Mouse (Mus musculus): Measurements from ENCODE around the gene Gm13889. TPM values are rescaled to one million over a fixed set of nuclear protein-coding genes. Genes with fewer than 3 reads are reported as not detected.
A peak's percentile ranks its signal among the peaks of the same experiment; 100 is the strongest.

Gm13889 gene
- polyA plus RNA-seq, 1 experiment from 2014 or later = 1.6 TPM

- peaks cover 29% of the 10 kb centered on the region for H3K4me1 ChIP-seq
- peak overlapping the region; percentile 61 for H3K4me3 ChIP-seq
- peak overlapping the region; percentile 82 for H3K27ac ChIP-seq (replicated peaks)
- 3% methylated on average over 37 of the region's 37 CpGs for WGBS
- H3K27me3 ChIP-seq (ENCODE audit: low read depth, poor library complexity, severe bottlenecking) = peaks cover 23% of the 10 kb centered on the region
- no peaks in the 10 kb centered on the region for H3K9me3 ChIP-seq (replicated peaks)
- H3K36me3 ChIP-seq = peaks cover 27% of the 10 kb centered on the region
- DNase-seq (ENCODE audit: low spot score) = peak; percentile 65
Observed at GRCm38 (mm10) chr2:93976436-93977252, 19.6 kb upstream of the Gm13889 start.

DNA sequence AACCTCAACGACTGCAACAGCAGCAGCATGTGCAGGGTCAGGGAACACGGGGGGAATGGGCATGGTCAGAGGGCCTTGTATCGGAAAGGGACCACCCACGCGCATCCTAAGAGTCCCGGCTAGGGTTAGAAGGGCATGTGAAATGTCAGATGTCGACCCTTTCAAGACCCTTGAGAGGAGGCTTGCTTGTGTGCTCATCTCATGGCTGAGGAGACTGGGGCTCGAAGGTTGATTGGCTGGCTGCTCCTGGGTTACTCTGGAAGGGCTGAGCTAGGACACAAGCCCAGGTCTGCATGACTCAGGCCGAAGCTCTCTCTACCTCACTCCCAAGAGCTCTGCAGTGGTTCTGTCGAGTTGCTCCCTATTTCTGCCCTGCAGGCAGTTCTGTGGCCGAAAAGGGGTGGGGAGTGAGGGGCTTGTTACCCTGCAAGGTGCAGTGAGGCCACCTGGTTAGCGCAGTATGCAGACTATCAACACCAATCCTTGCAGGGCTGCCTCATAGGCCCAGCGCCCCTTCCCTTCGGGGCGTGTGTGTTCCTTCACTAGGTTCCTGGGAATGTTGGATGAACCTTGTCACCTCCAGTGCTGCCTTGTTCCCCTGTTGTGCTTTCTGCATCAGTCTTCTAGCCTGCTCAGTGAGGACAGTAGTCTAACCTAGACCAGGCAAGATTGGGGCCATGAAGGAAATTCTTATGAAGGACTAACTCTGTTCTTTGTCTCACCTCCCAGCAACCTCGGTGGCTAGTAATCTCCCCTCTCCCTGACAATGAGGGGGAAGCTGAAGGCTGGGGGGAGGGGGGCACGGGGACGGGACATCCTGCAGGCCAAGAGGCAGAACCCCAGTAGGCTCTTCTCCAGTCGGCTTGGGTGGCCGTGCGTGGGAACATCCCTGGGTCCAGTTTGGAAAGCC, 18.8 kb upstream of the Gm13889 start:
- H3K9me3 ChIP-seq (replicated peaks) = no peaks in the 10 kb centered on the region
- peaks cover 29% of the 10 kb centered on the region for H3K4me1 ChIP-seq
- peak overlapping the region; percentile 61 for H3K4me3 ChIP-seq
- 16% methylated on average over 21 of the region's 21 CpGs for WGBS
- peak; percentile 52 for DNase-seq (ENCODE audit: low spot score)
- peaks cover 23% of the 10 kb centered on the region for H3K27me3 ChIP-seq (ENCODE audit: low read depth, poor library complexity, severe bottlenecking)
- H3K27ac ChIP-seq (replicated peaks) = peak overlapping the region; percentile 82
- H3K36me3 ChIP-seq = peaks cover 18% of the 10 kb centered on the region

- no peak overlapping the region for H3K4me3 ChIP-seq
- H3K9me3 ChIP-seq (replicated peaks) = no peaks in the 10 kb centered on the region
- 0 out of 2 replicates have a peak overlapping the region, but pooled peaks have one; percentile 23 for H3K27ac ChIP-seq (replicated peaks)
- H3K4me1 ChIP-seq = peaks cover 29% of the 10 kb centered on the region
- DNase-seq (ENCODE audit: low spot score) = peak; percentile 24
- 47% methylated on average over 7 of the region's 7 CpGs for WGBS
- peaks cover 11% of the 10 kb centered on the region for H3K36me3 ChIP-seq
- peaks cover 23% of the 10 kb centered on the region for H3K27me3 ChIP-seq (ENCODE audit: low read depth, poor library complexity, severe bottlenecking)
Observed at GRCm38 (mm10) chr2:93975041-93975440, 18.0 kb upstream of the Gm13889 start.

DNA sequence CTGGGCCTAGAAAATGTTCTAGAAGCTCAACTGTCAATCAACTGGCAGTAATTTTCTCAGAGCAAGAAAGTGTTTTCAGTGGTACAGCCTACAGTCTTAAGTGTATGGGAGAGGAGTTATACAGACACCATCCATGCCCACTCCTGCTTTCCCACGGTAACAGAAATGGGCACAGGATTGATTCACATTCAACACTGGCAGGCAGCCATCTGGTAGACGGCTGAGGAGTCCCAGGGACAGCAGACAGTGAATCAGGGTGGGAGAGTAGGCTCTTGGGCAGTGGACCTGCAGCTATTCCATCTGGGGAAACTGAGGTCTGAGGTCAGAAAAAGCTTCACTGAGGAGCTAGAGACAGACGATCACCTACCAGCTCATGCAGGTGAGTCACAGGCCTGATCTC, 14.6 kb upstream of the Gm13889 start:
- Histone ChIP-seq H3K4me1 (peaks cover 18% of the 10 kb centered on the region), H3K9me3 (replicated peaks) (no peaks in the 10 kb centered on the region), H3K36me3 (no peaks in the 10 kb centered on the region), H3K4me3 (no peak overlapping the region), H3K27me3 (ENCODE audit: low read depth, poor library complexity, severe bottlenecking) (peaks cover 12% of the 10 kb centered on the region; the same call in 1 of the 2 replicates), H3K27ac (replicated peaks) (no peak overlapping the region)
- WGBS = 80% methylated on average over 3 of the region's 3 CpGs
- DNase-seq (ENCODE audit: low spot score) = no peak

GRCm38 (mm10) chr2:93964494-93965160, 7.6 kb upstream of the Gm13889 start:
- Histone ChIP-seq H3K4me1 (peaks cover 9% of the 10 kb centered on the region), H3K9me3 (replicated peaks) (no peaks in the 10 kb centered on the region), H3K36me3 (no peaks in the 10 kb centered on the region), H3K4me3 (no peak overlapping the region), H3K27me3 (ENCODE audit: low read depth, poor library complexity, severe bottlenecking) (0 out of 2 replicates have a peak, but pooled peaks cover under 1% of the 10 kb centered on the region), H3K27ac (replicated peaks) (no peak overlapping the region)
- DNase-seq (ENCODE audit: low spot score) = no peak
- 65% methylated on average over 7 of the region's 7 CpGs for WGBS

- Histone ChIP-seq H3K4me1 (peaks cover 9% of the 10 kb centered on the region), H3K36me3 (no peaks in the 10 kb centered on the region), H3K9me3 (replicated peaks) (no peaks in the 10 kb centered on the region), H3K27ac (replicated peaks) (no peak overlapping the region), H3K4me3 (no peak overlapping the region), H3K27me3 (ENCODE audit: low read depth, poor library complexity, severe bottlenecking) (peaks cover 9% of the 10 kb centered on the region)
- WGBS = 94% methylated on average over 1 of the region's 1 CpGs
- DNase-seq (ENCODE audit: low spot score) = no peak
Observed at GRCm38 (mm10) chr2:93963802-93964201, 6.8 kb upstream of the Gm13889 start.

DNA sequence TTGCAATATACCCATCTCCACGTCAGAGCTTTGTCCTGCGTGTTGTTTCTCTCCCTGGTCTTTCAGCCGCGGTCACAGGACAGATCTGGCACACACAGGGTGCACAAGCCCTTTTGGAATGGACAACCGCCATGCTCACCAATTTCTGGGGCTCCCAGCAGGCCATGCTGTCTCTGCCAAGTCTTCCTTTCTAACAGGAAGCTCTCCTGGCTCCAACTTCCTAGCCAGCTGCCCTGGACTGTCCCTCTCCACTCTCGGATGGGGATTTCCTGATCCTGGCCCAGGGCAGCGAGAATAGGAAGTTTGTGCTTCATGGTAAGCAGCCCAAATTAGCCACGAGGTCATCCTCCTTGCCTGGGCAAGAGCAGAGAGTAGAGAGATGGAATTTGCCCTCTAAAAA, 4.7 kb upstream of the Gm13889 start:
- Histone ChIP-seq H3K36me3 (no peaks in the 10 kb centered on the region), H3K27ac (replicated peaks) (no peak overlapping the region), H3K4me3 (no peak overlapping the region), H3K4me1 (peaks cover 18% of the 10 kb centered on the region), H3K27me3 (ENCODE audit: low read depth, poor library complexity, severe bottlenecking) (peaks cover 30% of the 10 kb centered on the region), H3K9me3 (replicated peaks) (no peaks in the 10 kb centered on the region)
- DNase-seq (ENCODE audit: low spot score) = no peak
- 78% methylated on average over 8 of the region's 8 CpGs for WGBS

DNA sequence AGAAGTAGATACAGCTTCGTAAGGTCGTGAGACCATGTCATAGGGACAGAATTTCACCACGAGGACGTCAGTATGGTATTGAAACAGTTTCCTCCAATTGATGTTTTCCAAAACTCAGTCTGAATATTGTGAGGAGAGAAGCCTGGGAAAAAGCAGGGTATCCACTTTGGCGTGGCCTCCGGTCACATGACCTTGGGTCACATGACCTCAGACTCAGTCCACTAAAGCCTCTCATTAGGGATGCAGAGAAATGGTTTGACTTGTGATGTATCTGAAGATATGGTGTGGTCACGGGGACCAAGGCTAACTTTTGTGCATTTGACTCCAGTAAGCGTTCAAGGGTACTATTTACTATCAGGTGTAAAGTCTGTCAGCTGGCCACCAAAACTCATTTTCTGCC, 2.3 kb upstream of the Gm13889 start:
- Histone ChIP-seq H3K27me3 (ENCODE audit: low read depth, poor library complexity, severe bottlenecking) (peaks cover 54% of the 10 kb centered on the region), H3K9me3 (replicated peaks) (no peaks in the 10 kb centered on the region), H3K4me1 (peaks cover 33% of the 10 kb centered on the region), H3K4me3 (no peak overlapping the region), H3K27ac (replicated peaks) (no peak overlapping the region), H3K36me3 (no peaks in the 10 kb centered on the region)
- no peak for DNase-seq (ENCODE audit: low spot score)
- WGBS = 80% methylated on average over 8 of the region's 8 CpGs

GRCm38 (mm10) chr2:93958216-93958615, 1.2 kb upstream of the Gm13889 start:
- Histone ChIP-seq H3K27ac (replicated peaks) (no peak overlapping the region), H3K27me3 (ENCODE audit: low read depth, poor library complexity, severe bottlenecking) (peaks cover 65% of the 10 kb centered on the region), H3K9me3 (replicated peaks) (no peaks in the 10 kb centered on the region), H3K4me3 (no peak overlapping the region), H3K36me3 (no peaks in the 10 kb centered on the region), H3K4me1 (peaks cover 31% of the 10 kb centered on the region)
- DNase-seq (ENCODE audit: low spot score) = no peak
- 65% methylated on average over 3 of the region's 3 CpGs for WGBS

- WGBS = 48% methylated on average over 8 of the region's 8 CpGs
- Histone ChIP-seq H3K4me1 (peaks cover 31% of the 10 kb centered on the region), H3K9me3 (replicated peaks) (no peaks in the 10 kb centered on the region), H3K27ac (replicated peaks) (no peak overlapping the region), H3K4me3 (no peak overlapping the region), H3K27me3 (ENCODE audit: low read depth, poor library complexity, severe bottlenecking) (peaks cover 69% of the 10 kb centered on the region), H3K36me3 (no peaks in the 10 kb centered on the region)
- no peak for DNase-seq (ENCODE audit: low spot score)
Observed at GRCm38 (mm10) chr2:93957785-93958175, 779 bp upstream of the Gm13889 start.

- Histone ChIP-seq H3K36me3 (no peaks in the 10 kb centered on the region), H3K27ac (replicated peaks) (peak overlapping the region; percentile 79), H3K9me3 (replicated peaks) (no peaks in the 10 kb centered on the region), H3K27me3 (ENCODE audit: low read depth, poor library complexity, severe bottlenecking) (peaks cover 75% of the 10 kb centered on the region), H3K4me1 (peaks cover 31% of the 10 kb centered on the region), H3K4me3 (peak overlapping the region; percentile 63)
- WGBS = under 1% methylated on average over 44 of the region's 44 CpGs
- DNase-seq (ENCODE audit: low spot score) = peak; percentile 79
Observed at GRCm38 (mm10) chr2:93956331-93956801, 635 bp downstream of the Gm13889 start.

DNA sequence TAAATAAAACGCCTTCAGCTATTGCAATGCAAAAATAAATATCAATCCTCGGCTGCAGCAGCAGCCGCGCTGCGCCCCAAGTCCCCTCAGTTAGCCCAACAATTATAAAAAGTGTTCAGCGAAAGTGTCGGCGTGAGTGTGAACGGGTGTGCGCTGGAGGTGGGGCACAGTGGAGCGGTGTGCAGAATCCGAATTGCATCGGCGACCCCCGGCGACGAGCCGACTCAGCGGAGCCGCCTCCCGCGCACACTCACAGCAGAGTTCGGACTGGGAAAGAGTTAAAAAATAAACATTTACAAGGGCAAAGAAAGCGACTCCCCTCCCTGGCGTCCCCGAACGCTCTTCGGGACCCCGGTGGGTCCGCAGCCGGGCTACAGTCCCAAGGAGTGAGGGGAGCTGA, 1.1 kb downstream of the Gm13889 start:
- WGBS = under 1% methylated on average over 31 of the region's 31 CpGs
- Histone ChIP-seq H3K27ac (replicated peaks) (peak overlapping the region; percentile 79), H3K4me1 (peaks cover 31% of the 10 kb centered on the region), H3K4me3 (peak overlapping the region; percentile 63), H3K27me3 (ENCODE audit: low read depth, poor library complexity, severe bottlenecking) (peaks cover 75% of the 10 kb centered on the region), H3K36me3 (no peaks in the 10 kb centered on the region), H3K9me3 (replicated peaks) (no peaks in the 10 kb centered on the region)
- DNase-seq (ENCODE audit: low spot score) = no peak
